Mouse (Mus musculus) embryonic facial prominence, embryonic 14.5 days (tissue): ENCODE measurements around the gene Slc15a1. TPM values are rescaled to one million over a fixed set of nuclear protein-coding genes. Genes with fewer than 3 reads are reported as not detected.
A peak's percentile ranks its signal among the peaks of the same experiment; 100 is the strongest.

ENCODE experiments used
- ATAC-seq: fragments of 200-750 bp; cut with Nextera tagmentation; 2 replicates; pipeline ENCODE4 v1.8.0; 2017; ENCODE audit warnings: low read depth, moderate number of reproducible peaks, moderate TSS enrichment
- DNase-seq: peaks from one replicate; pipeline ENCODE4 v3.0.0-alpha.2; 2015; ENCODE audit warnings: low spot score
- H3K27ac ChIP-seq: fragments of 300-500 bp; sonication (generic); replicated peaks from 2 replicates; pipeline ENCODE4 v1.5.1; 2014; ENCODE audit warnings: low read depth, mild to moderate bottlenecking, low read length, moderate library complexity
- H3K27me3 ChIP-seq: fragments of 300-500 bp; sonication (generic); replicated peaks from 2 replicates; pipeline ENCODE4 v1.6.1; 2014; ENCODE audit warnings: low read length; ENCODE audit not compliant: control insufficient read depth, insufficient read depth
- H3K36me3 ChIP-seq: fragments of 300-500 bp; sonication (generic); 2 replicates; pipeline ENCODE4 v1.6.1; 2014; ENCODE audit warnings: low read length, mixed read lengths; ENCODE audit not compliant: control insufficient read depth, insufficient read depth
- H3K4me1 ChIP-seq: fragments of 300-500 bp; sonication (generic); 2 replicates; pipeline ENCODE4 v1.6.1; 2014; ENCODE audit warnings: antibody characterized with exemption, low read length; ENCODE audit not compliant: control insufficient read depth, insufficient read depth
- H3K4me2 ChIP-seq: fragments of 300-500 bp; sonication (generic); 2 replicates; pipeline ENCODE4 v1.6.1; 2014; ENCODE audit warnings: low read depth, mild to moderate bottlenecking, low read length, moderate library complexity, mixed read lengths
- H3K4me3 ChIP-seq: fragments of 300-500 bp; sonication (generic); 2 replicates; pipeline ENCODE4 v1.5.1; 2014; ENCODE audit warnings: low read depth, mild to moderate bottlenecking, low read length
- H3K9ac ChIP-seq: fragments of 300-500 bp; sonication (generic); 2 replicates; pipeline ENCODE4 v1.6.1; 2014; ENCODE audit warnings: low read depth, mild to moderate bottlenecking, low read length, moderate library complexity, mixed read lengths
- H3K9me3 ChIP-seq: fragments of 300-500 bp; sonication (generic); 2 replicates; pipeline ENCODE4 v1.6.1; 2016; ENCODE audit warnings: low read length; ENCODE audit not compliant: control insufficient read depth
- WGBS: fragments of 180-500 bp; shearing (Covaris S2); extraction: QIAGEN DNeasy Blood & Tissue Kit; methylation state at CpG from one replicate; pipeline ENCODE4 v1.1.7; 2014; 5-methylcytosine and 5-hydroxymethylcytosine counted together
- polyA plus RNA-seq: library from polyadenylated mRNA; unstranded; fragments of >200 nt; fragmentation: Nextera tagmentation; extraction: Ambion mirVana; gene quantifications from 2 replicates; pipeline ENCODE4 v1.2.1, GENCODE M21; 2014

The Slc15a1 gene
- polyA plus RNA-seq, 1 experiment from 2014 or later, result 0.54 TPM

- no peaks in the 10 kb centered on the region for H3K4me1 ChIP-seq
- ATAC-seq, result no peak
- H3K27me3 ChIP-seq, result no peaks in the 10 kb centered on the region
- WGBS, result 76% methylated on average over 4 of the region's 4 CpGs
- no peak overlapping the region for H3K9ac ChIP-seq
- H3K9me3 ChIP-seq, result no peaks in the 10 kb centered on the region
- H3K27ac ChIP-seq, result no peak overlapping the region
- H3K4me2 ChIP-seq, result no peak overlapping the region
- H3K4me3 ChIP-seq, result no peak overlapping the region
- no peak for DNase-seq
- no peaks in the 10 kb centered on the region for H3K36me3 ChIP-seq
Observed at GRCm38 (mm10) chr14:121466501-121466900, 38.6 kb downstream of the Slc15a1 start.

DNA sequence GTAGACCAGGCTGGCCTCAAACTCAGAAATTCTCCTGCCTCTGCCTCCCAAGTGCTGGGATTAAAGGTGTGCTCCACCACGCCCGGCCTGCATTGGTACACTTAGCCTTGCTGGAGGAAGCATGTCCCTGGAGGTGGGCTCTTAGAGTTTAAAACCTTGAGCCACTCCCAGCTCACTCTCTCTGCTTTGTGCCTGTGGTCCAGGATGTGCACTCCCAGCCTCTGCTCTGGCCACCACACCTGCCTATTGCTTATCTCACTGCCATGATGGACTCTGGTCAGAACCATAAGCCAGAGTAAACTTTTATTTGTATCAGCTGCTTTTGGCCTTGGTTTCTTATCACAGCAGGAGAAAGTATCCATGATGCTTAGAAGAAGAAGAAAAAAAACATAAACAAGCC is 40.7 kb downstream of the Slc15a1 start:
- no peaks in the 10 kb centered on the region for H3K4me1 ChIP-seq
- no peak for ATAC-seq
- WGBS, result 95% methylated on average over 2 of the region's 2 CpGs

DNA sequence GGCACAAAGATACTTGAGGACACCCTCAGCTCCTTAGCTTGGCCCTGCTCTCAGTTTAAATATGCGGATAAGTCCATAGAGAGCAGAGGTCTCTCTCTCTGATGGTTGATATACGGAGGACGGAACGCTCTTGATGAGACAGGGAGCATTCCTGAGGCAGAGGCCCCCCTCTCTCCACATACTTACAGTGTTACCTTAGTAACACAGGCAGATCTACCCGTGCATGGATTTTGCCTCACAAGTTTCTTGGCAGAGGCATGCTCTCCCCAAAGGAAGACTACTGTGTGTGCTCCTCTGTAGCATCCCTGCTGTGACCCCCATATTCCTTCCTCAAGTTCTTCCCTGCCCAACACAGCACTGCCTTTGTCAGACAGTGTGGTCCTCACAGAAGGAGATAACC is 42.3 kb downstream of the Slc15a1 start:
- H3K27me3 ChIP-seq, result no peaks in the 10 kb centered on the region
- DNase-seq (no peak), ATAC-seq (no peak)
- H3K27ac ChIP-seq, result no peak overlapping the region
- H3K4me1 ChIP-seq, result no peaks in the 10 kb centered on the region
- no peak overlapping the region for H3K9ac ChIP-seq
- H3K36me3 ChIP-seq, result no peaks in the 10 kb centered on the region
- no peaks in the 10 kb centered on the region for H3K9me3 ChIP-seq
- H3K4me3 ChIP-seq, result no peak overlapping the region
- H3K4me2 ChIP-seq, result no peak overlapping the region
- WGBS, result 65% methylated on average over 5 of the region's 5 CpGs

More for the DNA sequence above, 40.7 kb downstream of the Slc15a1 start:
- Histone ChIP-seq H3K36me3 (no peaks in the 10 kb centered on the region), H3K4me3 (no peak overlapping the region), H3K9me3 (no peaks in the 10 kb centered on the region), H3K27me3 (no peaks in the 10 kb centered on the region), H3K9ac (no peak overlapping the region), H3K4me2 (no peak overlapping the region), H3K27ac (no peak overlapping the region)
- no peak for DNase-seq

- H3K4me3 ChIP-seq, result no peak overlapping the region
- H3K9ac ChIP-seq, result no peak overlapping the region
- H3K36me3 ChIP-seq, result no peaks in the 10 kb centered on the region
- ATAC-seq (no peak), DNase-seq (no peak)
- no peak overlapping the region for H3K27ac ChIP-seq
- no peaks in the 10 kb centered on the region for H3K9me3 ChIP-seq
- no peaks in the 10 kb centered on the region for H3K4me1 ChIP-seq
- no peak overlapping the region for H3K4me2 ChIP-seq
- no peaks in the 10 kb centered on the region for H3K27me3 ChIP-seq
- WGBS, result 86% methylated on average over 3 of the region's 3 CpGs
Observed at GRCm38 (mm10) chr14:121460966-121461365, 44.1 kb downstream of the Slc15a1 start.

DNA sequence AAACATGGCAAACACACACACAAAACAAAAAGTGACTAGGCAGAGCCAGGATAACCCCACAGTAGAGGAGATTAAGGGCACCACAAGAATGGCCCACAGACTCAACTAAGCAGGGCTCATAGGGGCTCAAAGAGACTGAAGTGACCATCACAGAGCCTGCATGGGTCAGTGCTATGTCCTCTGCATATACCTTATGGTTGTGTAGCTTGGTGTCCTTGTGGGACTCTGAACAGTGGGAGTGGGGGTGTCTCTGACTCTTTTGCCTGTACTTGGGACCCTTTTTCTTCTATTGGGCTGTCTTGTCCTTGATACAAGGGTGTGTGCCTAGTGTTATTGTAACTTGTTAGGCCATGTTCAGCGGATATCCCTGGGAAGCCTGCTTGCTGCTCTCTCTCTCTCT is 46.5 kb downstream of the Slc15a1 start:
- no peak for DNase-seq
- 68% methylated on average over 1 of the region's 1 CpGs for WGBS

GRCm38 (mm10) chr14:121457536-121457935 is 47.5 kb downstream of the Slc15a1 start:
- no peak overlapping the region for H3K4me2 ChIP-seq
- peaks cover 5% of the 10 kb centered on the region; the same call in 1 of the 2 replicates for H3K9me3 ChIP-seq
- DNase-seq, result no peak
- H3K4me1 ChIP-seq, result no peaks in the 10 kb centered on the region
- H3K27me3 ChIP-seq, result no peaks in the 10 kb centered on the region
- WGBS, result 52% methylated on average over 6 of the region's 6 CpGs
- no peak overlapping the region for H3K4me3 ChIP-seq
- no peak overlapping the region for H3K9ac ChIP-seq
- no peak overlapping the region for H3K27ac ChIP-seq
- ATAC-seq, result no peak
- H3K36me3 ChIP-seq, result no peaks in the 10 kb centered on the region

More for the DNA sequence above, 46.5 kb downstream of the Slc15a1 start:
- no peak for ATAC-seq
- H3K27me3 ChIP-seq, result no peaks in the 10 kb centered on the region
- peaks cover 5% of the 10 kb centered on the region; the same call in 1 of the 2 replicates for H3K9me3 ChIP-seq
- H3K36me3 ChIP-seq, result no peaks in the 10 kb centered on the region
- no peaks in the 10 kb centered on the region for H3K4me1 ChIP-seq
- H3K4me3 ChIP-seq, result no peak overlapping the region
- H3K27ac ChIP-seq, result no peak overlapping the region
- no peak overlapping the region for H3K4me2 ChIP-seq
- H3K9ac ChIP-seq, result no peak overlapping the region

GRCm38 (mm10) chr14:121456416-121457285 is 48.4 kb downstream of the Slc15a1 start:
- WGBS, result 82% methylated on average over 11 of the region's 11 CpGs
- H3K27ac ChIP-seq, result no peak overlapping the region
- ATAC-seq (no peak), DNase-seq (no peak)
- no peak overlapping the region for H3K4me3 ChIP-seq
- H3K36me3 ChIP-seq, result no peaks in the 10 kb centered on the region
- H3K4me2 ChIP-seq, result no peak overlapping the region
- H3K9me3 ChIP-seq, result peaks cover 5% of the 10 kb centered on the region; the same call in 1 of the 2 replicates
- H3K27me3 ChIP-seq, result no peaks in the 10 kb centered on the region
- H3K4me1 ChIP-seq, result no peaks in the 10 kb centered on the region
- H3K9ac ChIP-seq, result no peak overlapping the region

DNA sequence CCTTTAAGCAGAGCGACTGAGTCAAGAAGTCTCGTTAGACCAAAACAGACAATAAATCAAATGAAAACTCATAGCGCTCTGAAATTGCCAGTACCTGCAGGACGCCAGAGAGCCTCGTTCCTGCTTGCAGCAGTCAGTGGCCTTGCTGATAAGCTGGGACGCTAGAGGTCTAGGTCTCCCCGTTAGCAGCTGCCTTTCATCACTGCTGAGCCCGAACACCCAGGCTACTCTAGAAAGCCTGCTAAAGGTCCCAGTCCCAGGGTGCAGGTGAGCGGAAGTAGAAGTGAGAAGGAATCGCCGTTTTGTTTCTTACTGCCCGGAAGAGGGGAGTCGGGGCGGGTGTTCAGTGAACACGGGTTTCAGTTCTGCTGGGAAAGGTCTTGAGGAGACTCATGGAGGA is 49.1 kb downstream of the Slc15a1 start:
- no peak for DNase-seq
- H3K9ac ChIP-seq, result no peak overlapping the region
- H3K9me3 ChIP-seq, result peaks cover 5% of the 10 kb centered on the region; the same call in 1 of the 2 replicates
- no peak overlapping the region for H3K4me3 ChIP-seq
- H3K27ac ChIP-seq, result no peak overlapping the region
- no peak for ATAC-seq
- H3K27me3 ChIP-seq, result no peaks in the 10 kb centered on the region
- no peaks in the 10 kb centered on the region for H3K4me1 ChIP-seq
- 86% methylated on average over 15 of the region's 15 CpGs for WGBS
- no peaks in the 10 kb centered on the region for H3K36me3 ChIP-seq
- H3K4me2 ChIP-seq, result no peak overlapping the region

DNA sequence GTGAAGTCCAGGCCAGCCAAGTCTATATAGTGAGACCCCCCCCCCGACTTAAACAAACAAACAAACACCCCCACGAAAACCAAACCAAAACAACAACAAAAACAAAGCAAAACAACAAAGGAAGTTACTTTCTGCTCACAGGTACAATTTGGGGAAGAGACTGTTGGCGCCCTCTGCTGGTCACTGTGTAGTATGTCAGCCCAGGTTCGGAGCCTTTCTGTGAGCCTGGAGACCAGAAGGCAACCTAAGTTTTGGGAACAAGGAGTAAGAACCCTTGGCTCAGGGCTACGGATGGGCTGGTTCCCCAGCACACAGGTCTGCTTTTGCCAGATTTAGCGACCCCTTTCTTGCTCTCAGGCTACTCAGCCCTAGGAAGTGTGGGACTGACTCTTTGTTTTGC is 49.5 kb downstream of the Slc15a1 start:
- Histone ChIP-seq H3K4me3 (no peak overlapping the region), H3K9me3 (peaks cover 5% of the 10 kb centered on the region; the same call in 1 of the 2 replicates), H3K4me1 (no peaks in the 10 kb centered on the region), H3K36me3 (no peaks in the 10 kb centered on the region), H3K4me2 (no peak overlapping the region), H3K9ac (no peak overlapping the region), H3K27ac (no peak overlapping the region), H3K27me3 (no peaks in the 10 kb centered on the region)
- peak; percentile 25 for DNase-seq
- ATAC-seq, result no peak
- 6% methylated on average over 6 of the region's 6 CpGs for WGBS
